Mouse (Mus musculus) layer of hippocampus, adult 11-12 months (tissue): ENCODE measurements around the gene 2610008E11Rik.
"Not testable (repeated sequence)": the region's sequence is repeated elsewhere in the genome, so short reads cannot be mapped to it uniquely, and the experiment has no call there.

ENCODE experiments used
- DNase-seq: peaks from one replicate; pipeline ENCODE4 v3.0.0; 2022; ENCODE audit warnings: low spot score

The 2610008E11Rik gene

GRCm38 (mm10) chr10:79097161-79097754 lies at the start of gene 2610008E11Rik:
Gene 2610008E11Rik (minus strand): TSS chr10:79097600.
- DNase-seq = peak; percentile 97

GRCm38 (mm10) chr10:79116125-79116849 lies 18.9 kb upstream of the 2610008E11Rik start:
- DNase-seq = peak; percentile 69

- DNase-seq = no peak
Measured at GRCm38 (mm10) chr10:79115085-79115484, 17.7 kb upstream of the 2610008E11Rik start.

- DNase-seq = no peak
Measured at GRCm38 (mm10) chr10:79110482-79110881, 13.1 kb upstream of the 2610008E11Rik start.

GRCm38 (mm10) chr10:79109156-79109555 lies 11.8 kb upstream of the 2610008E11Rik start:
- no peak for DNase-seq

- DNase-seq = no peak
Measured at GRCm38 (mm10) chr10:79107531-79107930, 10.1 kb upstream of the 2610008E11Rik start.

GRCm38 (mm10) chr10:79106325-79107282 lies 9.2 kb upstream of the 2610008E11Rik start:
- DNase-seq = no peak

- no peak for DNase-seq
Measured at GRCm38 (mm10) chr10:79096706-79097105, 694 bp downstream of the 2610008E11Rik start.

GRCm38 (mm10) chr10:79091731-79092130 lies 5.7 kb downstream of the 2610008E11Rik start:
- DNase-seq = no peak

- DNase-seq = no peak
Measured at GRCm38 (mm10) chr10:79089000-79089399, 8.4 kb downstream of the 2610008E11Rik start.

GRCm38 (mm10) chr10:79086577-79086976 lies 10.8 kb downstream of the 2610008E11Rik start:
- no peak for DNase-seq

GRCm38 (mm10) chr10:79057370-79057769 lies 40.0 kb downstream of the 2610008E11Rik start:
- DNase-seq = not testable (repeated sequence)

- not testable (repeated sequence) for DNase-seq
Measured at GRCm38 (mm10) chr10:79042457-79042856, 54.9 kb downstream of the 2610008E11Rik start.

GRCm38 (mm10) chr10:79028441-79028840 lies 69.0 kb downstream of the 2610008E11Rik start, which contains the start of gene Olfr57:
Gene Olfr57 (plus strand): TSS chr10:79028741.
- no peak for DNase-seq
